Mouse (Mus musculus): Measurements from ENCODE around the gene Gja3. TPM values are rescaled to one million over a fixed set of nuclear protein-coding genes. Genes with fewer than 3 reads are reported as not detected.
"Not testable (repeated sequence)": the region's sequence is repeated elsewhere in the genome, so short reads cannot be mapped to it uniquely, and the experiment has no call there.

The Gja3 gene
- polyA plus RNA-seq, 2 experiments, result 4.1 to 6.8 TPM

- Histone ChIP-seq H3K36me3 (ENCODE audit: control insufficient read depth, insufficient read depth, low read length) (no peaks in the 10 kb centered on the region), H3K27me3 (ENCODE audit: control insufficient read depth, insufficient read depth, low read length) (no peaks in the 10 kb centered on the region), H3K9me3 (ENCODE audit: control insufficient read depth, low read length) (no peaks in the 10 kb centered on the region), H3K4me2 (replicated peaks; ENCODE audit: low read depth, low read length, severe bottlenecking) (no peak overlapping the region), H3K4me3 (replicated peaks; ENCODE audit: low read length) (no peak overlapping the region), H3K9ac (ENCODE audit: low read depth, low read length, severe bottlenecking) (no peak overlapping the region), H3K4me1 (ENCODE audit: control insufficient read depth, insufficient read depth, low read length) (no peaks in the 10 kb centered on the region), H3K27ac (replicated peaks; ENCODE audit: low read depth, low read length) (no peak overlapping the region)
- DNase-seq (ENCODE audit: low spot score) (no peak), ATAC-seq (ENCODE audit: low FRiP score, low read depth) (no peak)
- no peak for TF ChIP-seq POLR2A (IDR thresholded peaks at IDR 0.05; ENCODE audit: borderline replicate concordance, extremely low read depth, insufficient read depth, insufficient read length)
- 74% methylated on average over 9 of the region's 9 CpGs for WGBS
Measured at GRCm38 (mm10) chr14:57034135-57034534, 23.8 kb downstream of the Gja3 start.

- Histone ChIP-seq H3K4me1 (ENCODE audit: control insufficient read depth, insufficient read depth, low read length) (no peaks in the 10 kb centered on the region), H3K4me2 (replicated peaks; ENCODE audit: low read depth, low read length, severe bottlenecking) (no peak overlapping the region), H3K9ac (ENCODE audit: low read depth, low read length, severe bottlenecking) (no peak overlapping the region), H3K27ac (replicated peaks; ENCODE audit: low read depth, low read length) (no peak overlapping the region), H3K36me3 (ENCODE audit: control insufficient read depth, insufficient read depth, low read length) (no peaks in the 10 kb centered on the region), H3K27me3 (ENCODE audit: control insufficient read depth, insufficient read depth, low read length) (no peaks in the 10 kb centered on the region), H3K9me3 (ENCODE audit: control insufficient read depth, low read length) (no peaks in the 10 kb centered on the region), H3K4me3 (replicated peaks; ENCODE audit: low read length) (no peak overlapping the region)
- no peak for DNase-seq (ENCODE audit: low spot score)
- TF ChIP-seq POLR2A (IDR thresholded peaks at IDR 0.05; ENCODE audit: borderline replicate concordance, extremely low read depth, insufficient read depth, insufficient read length), result no peak
- no peak for ATAC-seq (ENCODE audit: low FRiP score, low read depth)
- WGBS, result 65% methylated on average over 3 of the region's 3 CpGs
Measured at GRCm38 (mm10) chr14:57032850-57033249, 25.1 kb downstream of the Gja3 start.

- 80% methylated on average over 2 of the region's 2 CpGs for WGBS
- Histone ChIP-seq H3K4me3 (replicated peaks; ENCODE audit: low read length) (no peak overlapping the region), H3K9ac (ENCODE audit: low read depth, low read length, severe bottlenecking) (no peak overlapping the region), H3K4me2 (replicated peaks; ENCODE audit: low read depth, low read length, severe bottlenecking) (no peak overlapping the region), H3K27me3 (ENCODE audit: control insufficient read depth, insufficient read depth, low read length) (no peaks in the 10 kb centered on the region), H3K27ac (replicated peaks; ENCODE audit: low read depth, low read length) (no peak overlapping the region), H3K36me3 (ENCODE audit: control insufficient read depth, insufficient read depth, low read length) (no peaks in the 10 kb centered on the region), H3K9me3 (ENCODE audit: control insufficient read depth, low read length) (no peaks in the 10 kb centered on the region), H3K4me1 (ENCODE audit: control insufficient read depth, insufficient read depth, low read length) (no peaks in the 10 kb centered on the region)
- ATAC-seq (ENCODE audit: low FRiP score, low read depth) (no peak), DNase-seq (ENCODE audit: low spot score) (no peak)
- no peak for TF ChIP-seq POLR2A (IDR thresholded peaks at IDR 0.05; ENCODE audit: borderline replicate concordance, extremely low read depth, insufficient read depth, insufficient read length)
Measured at GRCm38 (mm10) chr14:57018436-57018835, 39.5 kb downstream of the Gja3 start.

- H3K4me1 ChIP-seq (ENCODE audit: control insufficient read depth, insufficient read depth, low read length); H3K4me3 ChIP-seq (replicated peaks; ENCODE audit: low read length); H3K4me2 ChIP-seq (replicated peaks; ENCODE audit: low read depth, low read length, severe bottlenecking); H3K27ac ChIP-seq (replicated peaks; ENCODE audit: low read depth, low read length); DNase-seq (ENCODE audit: low spot score); H3K36me3 ChIP-seq (ENCODE audit: control insufficient read depth, insufficient read depth, low read length); H3K9ac ChIP-seq (ENCODE audit: low read depth, low read length, severe bottlenecking); H3K27me3 ChIP-seq (ENCODE audit: control insufficient read depth, insufficient read depth, low read length); ATAC-seq (ENCODE audit: low FRiP score, low read depth); H3K9me3 ChIP-seq (ENCODE audit: control insufficient read depth, low read length): not testable (repeated sequence)
Measured at GRCm38 (mm10) chr14:57016806-57017205, 41.1 kb downstream of the Gja3 start.

- Histone ChIP-seq H3K9ac (ENCODE audit: low read depth, low read length, severe bottlenecking) (no peak overlapping the region), H3K4me3 (replicated peaks; ENCODE audit: low read length) (no peak overlapping the region), H3K4me2 (replicated peaks; ENCODE audit: low read depth, low read length, severe bottlenecking) (no peak overlapping the region), H3K4me1 (ENCODE audit: control insufficient read depth, insufficient read depth, low read length) (no peaks in the 10 kb centered on the region), H3K27ac (replicated peaks; ENCODE audit: low read depth, low read length) (no peak overlapping the region), H3K36me3 (ENCODE audit: control insufficient read depth, insufficient read depth, low read length) (no peaks in the 10 kb centered on the region), H3K9me3 (ENCODE audit: control insufficient read depth, low read length) (no peaks in the 10 kb centered on the region), H3K27me3 (ENCODE audit: control insufficient read depth, insufficient read depth, low read length) (no peaks in the 10 kb centered on the region)
- DNase-seq (ENCODE audit: low spot score), result no peak
- WGBS, result 73% methylated on average over 4 of the region's 4 CpGs
- no peak for TF ChIP-seq POLR2A (IDR thresholded peaks at IDR 0.05; ENCODE audit: borderline replicate concordance, extremely low read depth, insufficient read depth, insufficient read length)
- ATAC-seq (ENCODE audit: low FRiP score, low read depth), result no peak
Measured at GRCm38 (mm10) chr14:56988621-56989020, 69.3 kb downstream of the Gja3 start.

Other genes starting within 250 kb of the Gja3 start
- 24.5 and 32.9 TPM in 2 replicates for gene Zmym5, start 246.4 kb downstream of the Gja3 start, polyA plus RNA-seq (2012; rRNA removed)
- 22.0 and 24.4 TPM in 2 replicates for gene Zmym5, start 246.4 kb downstream of the Gja3 start, polyA plus RNA-seq (2014; fragmentation: Nextera tagmentation; extraction: Ambion mirVana)
- gene Zmym2, start 171.4 kb downstream of the Gja3 start, polyA plus RNA-seq (2012; rRNA removed), result 29.8 and 50.8 TPM in 2 replicates
- 39.1 and 40.8 TPM in 2 replicates for gene Zmym2, start 171.4 kb downstream of the Gja3 start, polyA plus RNA-seq (2014; fragmentation: Nextera tagmentation; extraction: Ambion mirVana)
- 33.6 and 39.1 TPM in 2 replicates for gene Gjb2, start 46.6 kb upstream of the Gja3 start, polyA plus RNA-seq (2012; rRNA removed)
- 102 and 111 TPM in 2 replicates for gene Gjb2, start 46.6 kb upstream of the Gja3 start, polyA plus RNA-seq (2014; fragmentation: Nextera tagmentation; extraction: Ambion mirVana)
- 0.04 TPM in 1 of 2 replicates, not detected in the other for gene Gm4491, start 57.8 kb upstream of the Gja3 start, polyA plus RNA-seq (2012; rRNA removed)
- not detected in 2 replicates for gene Gm4491, start 57.8 kb upstream of the Gja3 start, polyA plus RNA-seq (2014; fragmentation: Nextera tagmentation; extraction: Ambion mirVana)
- 27.1 and 31.6 TPM in 2 replicates for gene Gjb6, start 75.5 kb upstream of the Gja3 start, polyA plus RNA-seq (2012; rRNA removed)
- 59.9 and 62.0 TPM in 2 replicates for gene Gjb6, start 75.5 kb upstream of the Gja3 start, polyA plus RNA-seq (2014; fragmentation: Nextera tagmentation; extraction: Ambion mirVana)

All from limb, embryonic 14.5 days (tissue).